Mouse (Mus musculus): ENCODE data around the gene Sprr2a2.
"Not testable (repeated sequence)": the region's sequence is repeated elsewhere in the genome, so short reads cannot be mapped to it uniquely, and the experiment has no call there.

GRCm38 (mm10) chr3:92239197-92239596, 23.5 kb downstream of the Sprr2a2 start:
- TF ChIP-seq CTCF (conservative IDR thresholded peaks at IDR 0.05; ENCODE audit: insufficient read depth, insufficient read length, low read depth, low read length); POLR2A (IDR thresholded peaks at IDR 0.05; ENCODE audit: low read depth, low read length): not testable (repeated sequence)
